Mouse (Mus musculus) lung, adult 2 months (tissue): ENCODE data around the gene H2-Q4.

Experiments
- CTCF ChIP-seq: fragments of 200-500 bp; IDR thresholded peaks from 2 replicates; pipeline ENCODE4 v1.5.1; 2011; ENCODE audit warnings: mild to moderate bottlenecking, low read length, control low read depth; ENCODE audit not compliant: insufficient read depth
- POLR2A ChIP-seq: fragments of 200-500 bp; IDR thresholded peaks from 2 replicates; pipeline ENCODE4 v1.6.1; 2011; ENCODE audit warnings: low read depth, mild to moderate bottlenecking, control low read depth, low read length, borderline replicate concordance; ENCODE audit errors: extremely low read depth

DNA sequence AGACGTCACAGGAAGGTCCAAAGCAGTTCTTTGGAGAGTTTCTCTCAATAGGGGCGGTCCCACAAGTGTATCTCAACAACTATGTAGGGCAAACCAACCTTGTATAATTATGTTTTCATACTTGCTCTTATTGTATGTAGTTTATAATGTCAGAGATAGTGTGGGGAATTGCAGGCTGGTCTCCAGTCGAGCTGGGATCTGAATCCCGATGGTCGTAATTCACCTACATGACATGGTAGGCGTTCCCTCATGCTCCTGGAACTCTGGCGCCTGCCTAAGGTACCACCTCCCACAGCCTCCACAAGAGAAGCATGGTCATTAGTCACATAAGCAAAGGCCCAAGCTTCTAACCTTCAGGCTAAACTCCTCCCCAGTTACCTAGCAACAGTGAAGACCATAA is 39.4 kb downstream of the H2-Q4 start:
- TF ChIP-seq CTCF (no peak), POLR2A (no peak)
